Mouse (Mus musculus): ENCODE measurements around the gene Gm28308.

Gm28308 gene

DNA sequence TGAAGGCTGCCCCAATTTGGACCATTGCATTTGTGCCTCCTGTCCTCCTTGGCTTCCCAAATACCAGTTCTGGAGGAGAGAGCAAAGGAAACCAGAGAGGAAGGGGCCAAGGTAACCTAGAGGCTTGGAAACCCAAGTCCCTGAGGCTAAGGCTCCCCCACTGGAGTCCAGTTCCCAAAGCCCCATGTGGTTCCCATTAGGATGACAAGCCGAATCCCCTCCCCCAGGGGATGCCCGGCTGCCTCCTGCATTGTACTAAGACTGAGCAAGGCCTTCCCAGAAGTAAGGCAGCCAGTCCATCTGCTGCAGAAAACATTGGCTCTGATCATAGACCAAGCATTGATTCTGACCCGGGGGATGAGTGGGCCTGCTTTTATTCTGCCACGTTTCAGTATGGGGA, 41.8 kb downstream of the Gm28308 start:
- intact Hi-C loops (cut with DNase I) = no loop called here

- intact Hi-C loops (cut with DNase I) = no loop called here
Observed at GRCm38 (mm10) chr6:52170898-52171223, 42.3 kb downstream of the Gm28308 start.

- intact Hi-C loops (cut with DNase I) = no loop called here
Observed at GRCm38 (mm10) chr6:52170166-52170897, 42.8 kb downstream of the Gm28308 start.

DNA sequence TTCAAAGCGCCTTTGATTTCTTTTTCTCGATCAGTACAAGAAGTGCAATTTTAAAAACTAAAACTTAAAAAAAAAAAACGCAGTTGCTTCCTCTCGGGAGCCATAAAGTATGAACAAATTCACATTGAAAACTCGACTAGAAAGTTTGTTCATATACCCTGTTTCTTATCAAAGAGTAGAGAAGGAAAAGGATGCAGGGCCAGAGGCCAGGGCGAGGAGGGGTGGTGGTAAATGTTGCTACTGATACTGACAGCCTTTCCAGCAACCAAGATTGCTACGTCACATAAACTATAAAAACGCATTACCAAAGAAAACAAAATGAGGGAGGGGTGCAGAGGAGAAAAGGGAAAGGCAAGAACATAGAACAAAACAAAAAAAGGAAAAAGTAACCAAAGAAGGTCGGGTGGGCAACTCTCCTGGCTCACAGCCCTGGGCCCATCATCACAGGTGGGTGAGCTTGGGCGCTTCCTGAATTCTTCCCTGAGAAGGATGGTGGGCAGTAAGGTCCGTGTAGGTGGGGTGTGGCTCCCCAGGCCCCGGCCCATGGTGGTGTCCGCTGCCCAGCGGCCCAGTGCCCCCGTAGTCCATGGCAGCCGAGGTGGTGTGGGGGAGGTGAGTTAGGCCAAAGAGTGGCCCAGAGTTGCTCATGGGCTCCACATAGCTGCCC, 43.5 kb downstream of the Gm28308 start:
- intact Hi-C loops (cut with DNase I) = no loop called here

- intact Hi-C loops (cut with DNase I) = no loop called here
Observed at GRCm38 (mm10) chr6:52168191-52169055, 44.7 kb downstream of the Gm28308 start.

DNA sequence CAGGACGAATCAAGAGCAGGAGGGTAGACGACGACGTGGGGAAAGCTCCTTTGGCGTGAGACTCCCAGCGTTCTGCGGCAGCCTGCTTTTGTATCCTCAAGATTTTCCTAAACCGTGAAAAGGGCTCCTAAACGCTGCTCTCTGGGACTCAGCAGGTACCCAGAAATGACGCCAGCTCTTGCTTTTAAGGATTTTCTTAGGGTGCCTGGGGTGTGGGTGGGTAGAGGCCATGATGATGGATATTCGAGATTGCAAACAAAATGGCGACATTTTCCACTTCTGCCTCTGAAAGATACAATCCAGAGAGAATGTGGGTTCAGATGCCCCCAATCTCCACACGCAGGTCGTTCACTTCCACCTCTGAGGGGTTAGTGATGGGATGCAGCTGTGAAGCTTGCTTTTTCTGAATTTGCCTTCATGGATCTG, 45.4 kb downstream of the Gm28308 start:
- intact Hi-C loops (cut with DNase I) = no loop called here

- intact Hi-C loops (cut with DNase I) = no loop called here
Observed at GRCm38 (mm10) chr6:52167176-52167575, 46.0 kb downstream of the Gm28308 start.

DNA sequence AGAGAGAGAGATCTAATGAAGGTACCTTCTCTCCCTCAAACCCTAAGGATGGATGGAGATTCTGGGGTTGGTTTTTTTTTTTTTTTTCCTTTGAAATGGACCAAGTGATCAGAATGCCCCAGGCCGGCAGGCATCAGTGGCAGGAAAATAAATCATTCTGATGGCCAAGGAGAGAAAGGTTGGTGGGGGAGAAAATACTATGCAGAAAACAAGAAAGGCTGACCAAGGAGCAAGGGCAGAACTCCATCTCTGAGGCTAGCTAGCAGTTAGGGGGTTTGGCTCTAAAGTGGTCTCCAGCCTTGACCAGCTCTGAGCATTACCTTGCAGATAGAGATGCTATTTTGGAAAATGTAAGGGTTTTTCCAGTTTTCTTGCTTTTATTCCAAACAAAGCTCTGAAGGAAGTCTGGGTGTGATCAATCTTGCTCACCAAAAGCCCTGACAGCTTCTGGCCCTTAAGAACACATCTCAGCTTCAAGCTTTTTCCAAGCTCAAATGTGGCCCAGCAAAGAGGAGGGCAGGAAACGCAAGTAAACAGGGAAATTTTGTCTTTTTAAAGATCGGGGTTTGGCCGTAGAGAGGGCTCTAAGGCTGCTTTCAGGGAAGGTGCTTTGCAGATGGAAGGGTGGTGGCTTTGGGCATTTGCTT, 46.6 kb downstream of the Gm28308 start:
- intact Hi-C loops (cut with DNase I) = no loop called here

- intact Hi-C loops (cut with DNase I) = no loop called here
Observed at GRCm38 (mm10) chr6:52165441-52166370, 47.4 kb downstream of the Gm28308 start.

DNA sequence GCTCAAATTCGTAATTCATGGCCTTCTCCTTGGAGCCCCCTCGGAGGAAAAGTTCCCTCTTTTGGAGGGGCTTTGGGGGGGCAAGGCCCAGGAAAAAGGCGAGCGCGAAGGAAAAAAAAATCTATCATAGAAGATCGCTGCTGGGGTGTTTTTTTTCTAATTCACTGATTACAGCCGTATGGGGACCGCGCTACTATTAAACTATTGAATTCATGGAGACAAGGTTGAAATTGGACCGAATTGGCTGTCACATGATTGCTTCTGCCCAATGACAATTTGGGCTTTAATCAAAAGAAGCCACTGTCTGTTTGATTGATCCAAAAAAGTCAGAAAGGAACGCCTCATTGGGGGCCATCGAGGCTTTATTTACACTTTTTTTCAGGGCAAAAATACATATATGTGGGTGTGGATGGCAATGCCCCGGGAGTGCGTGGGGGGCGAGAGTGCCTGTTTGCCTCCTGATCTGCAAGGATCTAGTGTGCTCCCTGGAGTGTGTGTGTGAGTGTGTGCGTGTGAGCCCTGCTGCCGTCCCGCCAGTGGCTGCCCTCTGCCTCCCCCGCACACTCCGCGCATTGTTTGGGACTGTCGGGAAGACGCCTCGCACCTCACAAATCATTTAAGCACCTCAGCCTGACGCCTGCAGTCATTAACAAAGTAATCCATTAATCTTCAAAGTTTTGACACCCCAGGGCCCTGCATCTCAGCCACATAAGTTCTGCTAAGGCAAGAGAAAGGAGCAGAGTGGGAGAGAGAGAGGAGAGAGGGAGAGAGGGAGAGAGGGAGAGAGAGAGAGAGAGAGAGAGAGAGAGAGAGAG, 48.3 kb downstream of the Gm28308 start, which contains the start of gene Hoxa2:
TSS of gene Hoxa2 (minus strand) at position 206 of the 815 bp plus-strand sequence.
- intact Hi-C loops (cut with DNase I) = loop anchor here (5.0 kb wide), 2 partner anchors 37 to 158 kb away; partner anchors contain the start of gene Hoxa5

DNA sequence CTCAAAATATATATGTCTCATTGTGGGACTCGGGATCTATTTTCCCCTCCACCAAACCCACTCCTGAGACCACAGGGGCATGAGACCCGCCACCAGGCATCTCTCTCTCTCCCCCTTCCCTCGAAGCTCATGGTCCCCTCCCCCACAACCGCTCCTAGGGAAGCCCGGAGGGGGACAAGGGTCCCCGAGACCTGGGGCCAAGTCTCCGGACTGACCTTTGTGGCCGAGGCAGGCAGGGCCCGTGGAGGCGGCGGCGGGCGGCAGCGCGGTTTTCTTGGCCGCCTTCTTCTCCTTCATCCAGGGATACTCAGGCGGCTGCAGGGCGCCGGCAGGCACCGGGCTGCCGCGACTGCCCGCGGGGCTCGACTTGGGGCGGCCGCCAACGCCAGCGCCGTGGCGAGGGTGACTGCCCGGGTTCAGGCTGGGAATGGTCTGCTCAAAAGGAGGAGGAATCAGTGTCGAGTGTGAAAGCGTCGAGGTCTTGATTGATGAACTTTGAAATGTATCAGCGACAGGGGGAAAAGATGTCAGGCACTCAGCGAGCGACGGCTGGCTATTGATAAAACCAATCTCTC, 49.0 kb downstream of the Gm28308 start:
- intact Hi-C loops (cut with DNase I) = loop anchor here (5.0 kb wide), 2 partner anchors 38 to 157 kb away; partner anchors contain the start of gene Hoxa5

DNA sequence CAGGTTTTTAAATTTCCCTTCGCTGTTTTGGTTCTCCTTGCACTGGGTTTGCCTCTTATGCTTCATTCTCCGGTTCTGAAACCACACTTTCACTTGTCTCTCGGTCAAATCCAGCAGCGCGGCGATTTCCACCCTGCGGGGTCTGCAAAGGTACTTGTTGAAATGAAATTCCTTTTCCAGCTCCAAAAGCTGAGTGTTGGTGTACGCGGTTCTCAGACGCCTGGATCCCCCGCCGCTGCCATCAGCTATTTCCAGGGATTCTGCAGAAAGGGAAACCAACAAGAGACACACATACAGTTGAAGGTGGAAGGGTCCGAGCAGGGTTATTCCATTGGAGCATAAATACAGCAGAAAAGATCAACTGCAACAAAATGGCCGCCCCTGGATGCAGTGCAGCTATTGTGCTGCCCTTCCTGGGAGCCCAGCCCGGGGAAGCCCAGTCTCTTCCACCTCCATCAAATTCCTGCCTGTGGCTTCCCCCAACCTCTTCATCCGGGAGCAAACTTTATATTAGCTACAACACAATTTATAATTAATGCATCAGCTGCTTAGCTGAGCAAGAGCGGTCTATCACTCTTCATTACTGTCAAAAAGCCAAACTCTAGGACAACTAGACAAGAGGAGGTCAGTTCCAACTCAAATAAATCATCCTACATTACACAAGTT, 49.6 kb downstream of the Gm28308 start:
- intact Hi-C loops (cut with DNase I) = loop anchor here (5.0 kb wide), 2 partner anchors 39 to 156 kb away; partner anchors contain the start of gene Hoxa5

- intact Hi-C loops (cut with DNase I) = loop anchor here (5.0 kb wide), 2 partner anchors 40 to 155 kb away; partner anchors contain the start of gene Hoxa5
Observed at GRCm38 (mm10) chr6:52162611-52163365, 50.4 kb downstream of the Gm28308 start.

GRCm38 (mm10) chr6:52162093-52162380, 51.1 kb downstream of the Gm28308 start:
- intact Hi-C loops (cut with DNase I) = loop anchor here (5.0 kb wide), 2 partner anchors 40 to 155 kb away; partner anchors contain the start of gene Hoxa5

GRCm38 (mm10) chr6:52161336-52162092, 51.6 kb downstream of the Gm28308 start:
- intact Hi-C loops (cut with DNase I) = loop anchor here (5.0 kb wide), 2 partner anchors 41 to 154 kb away; partner anchors contain the start of gene Hoxa5

- intact Hi-C loops (cut with DNase I) = loop anchor here (5.0 kb wide), 2 partner anchors 42 to 153 kb away; partner anchors contain the start of gene Hoxa5
Observed at GRCm38 (mm10) chr6:52160511-52161335, 52.4 kb downstream of the Gm28308 start.

Data from adrenal gland (tissue).